Mouse (Mus musculus): ENCODE data around the gene Gm4307.
"Not testable (repeated sequence)": the region's sequence is repeated elsewhere in the genome, so short reads cannot be mapped to it uniquely, and the experiment has no call there.

Gm4307 gene

GRCm38 (mm10) chr10:100361038-100361437 lies at the start of gene Gm4307:
Gene Gm4307 (plus strand): TSS chr10:100361338.
- not testable (repeated sequence) for DNase-seq (ENCODE audit: low spot score in 2 of 2)

- not testable (repeated sequence) for DNase-seq (ENCODE audit: low spot score in 2 of 2)
These were observed 25.8 kb upstream of the Gm4307 start, which contains the start of gene Gm4301 for GRCm38 (mm10) chr10:100335376-100335775. Gene Gm4301 (plus strand): TSS chr10:100335676.

- not testable (repeated sequence) for DNase-seq (ENCODE audit: low spot score in 2 of 2)
These were observed 20.6 kb upstream of the Gm4307 start, which contains the start of gene Gm4302 for GRCm38 (mm10) chr10:100340536-100340935. Gene Gm4302 (plus strand): TSS chr10:100340836.

GRCm38 (mm10) chr10:100345672-100346071 lies 15.5 kb upstream of the Gm4307 start, which contains the start of gene Gm4303:
Gene Gm4303 (plus strand): TSS chr10:100345972.
- not testable (repeated sequence) for DNase-seq (ENCODE audit: low spot score in 2 of 2)

- not testable (repeated sequence) for DNase-seq (ENCODE audit: low spot score in 2 of 2)
These were observed 10.3 kb upstream of the Gm4307 start, which contains the start of gene Gm4305 for GRCm38 (mm10) chr10:100350793-100351192. Gene Gm4305 (plus strand): TSS chr10:100351093.

- peak; percentile 3 to 6 for DNase-seq (ENCODE audit: low spot score in 2 of 2)
These were observed 4.3 kb upstream of the Gm4307 start for GRCm38 (mm10) chr10:100356841-100357240.

- DNase-seq (ENCODE audit: low spot score in 2 of 2), result not testable (repeated sequence)
These were observed 21.3 kb downstream of the Gm4307 start, which contains the start of gene Gm4312 for GRCm38 (mm10) chr10:100382460-100382859. Gene Gm4312 (minus strand): TSS chr10:100382560.

- not testable (repeated sequence) for DNase-seq (ENCODE audit: low spot score in 2 of 2)
These were observed 41.2 kb downstream of the Gm4307 start for GRCm38 (mm10) chr10:100402301-100402700.
